Mouse (Mus musculus): ENCODE data around the gene Stn1.
"Not testable (repeated sequence)": the region's sequence is repeated elsewhere in the genome, so short reads cannot be mapped to it uniquely, and the experiment has no call there.

The Stn1 gene

DNA sequence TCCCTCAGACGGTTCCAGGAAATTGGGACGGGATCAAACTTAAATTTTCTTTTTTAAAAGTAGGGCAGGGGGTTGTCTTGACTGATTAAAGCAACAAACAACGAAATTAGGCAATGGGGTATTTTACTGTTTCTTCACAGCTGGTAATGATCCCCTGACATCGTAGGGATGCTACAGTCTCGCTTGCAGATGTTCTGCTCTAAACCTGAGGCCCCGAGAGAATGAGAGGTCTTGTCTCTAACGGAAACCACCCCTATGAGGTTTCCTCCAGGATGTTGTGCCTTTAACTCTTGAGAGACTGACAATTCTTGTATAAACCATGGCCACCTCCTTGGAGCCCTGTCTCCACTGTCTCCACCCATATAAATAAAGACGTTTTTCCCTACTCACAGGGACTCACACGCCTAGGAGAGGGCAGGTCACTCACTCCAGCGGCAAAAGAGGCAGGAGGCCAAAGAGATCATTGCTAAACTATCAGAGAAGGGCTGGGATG lies at the start of gene Stn1:
Stn1 (minus strand) TSS at position 208 of the 493 bp plus-strand sequence.
- DNase-seq (ENCODE audit: low spot score in 2 of 2) = peak; percentile 24 to 48

DNA sequence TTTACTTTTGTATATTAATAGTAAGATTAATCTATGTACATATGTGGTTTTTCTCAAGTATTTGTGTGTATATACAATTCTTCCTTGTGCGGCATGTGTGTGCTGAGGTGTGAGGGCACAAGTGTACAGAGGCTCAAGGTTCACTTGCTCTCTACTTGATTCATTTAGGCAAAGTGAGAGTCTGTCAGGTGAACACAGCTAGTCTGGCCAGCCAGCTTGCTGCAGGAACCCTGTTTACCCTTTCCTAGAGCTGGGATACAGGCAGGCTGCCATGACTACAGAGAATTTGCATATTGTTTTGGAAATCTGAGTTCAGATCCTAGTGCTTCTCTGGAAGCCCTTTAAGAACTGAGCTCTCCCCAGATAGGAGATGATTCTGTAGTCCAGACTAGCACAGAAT lies 49.7 kb upstream of the Stn1 start:
- no peak for DNase-seq (ENCODE audit: low spot score in 2 of 2)

DNA sequence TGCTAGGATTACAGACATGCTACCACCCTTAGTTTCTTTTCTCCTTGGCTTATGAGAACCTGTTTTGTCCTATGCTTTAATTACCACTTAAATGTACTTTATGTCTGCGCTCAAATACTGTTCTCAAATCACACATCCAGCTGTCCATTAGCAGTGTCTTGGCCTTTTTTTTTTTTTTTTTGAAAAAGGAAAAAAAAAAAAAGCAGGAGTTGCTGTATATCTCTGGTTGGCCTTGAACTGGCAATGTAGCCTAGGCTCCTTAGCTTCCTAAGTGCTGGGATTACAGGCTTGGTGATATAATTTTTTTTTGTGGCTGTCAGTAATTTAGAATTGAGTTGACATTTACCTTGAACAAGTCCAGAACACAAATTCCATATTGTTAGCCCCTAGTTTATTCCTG lies 48.5 kb upstream of the Stn1 start:
- DNase-seq (ENCODE audit: low spot score in 2 of 2) = no peak

DNA sequence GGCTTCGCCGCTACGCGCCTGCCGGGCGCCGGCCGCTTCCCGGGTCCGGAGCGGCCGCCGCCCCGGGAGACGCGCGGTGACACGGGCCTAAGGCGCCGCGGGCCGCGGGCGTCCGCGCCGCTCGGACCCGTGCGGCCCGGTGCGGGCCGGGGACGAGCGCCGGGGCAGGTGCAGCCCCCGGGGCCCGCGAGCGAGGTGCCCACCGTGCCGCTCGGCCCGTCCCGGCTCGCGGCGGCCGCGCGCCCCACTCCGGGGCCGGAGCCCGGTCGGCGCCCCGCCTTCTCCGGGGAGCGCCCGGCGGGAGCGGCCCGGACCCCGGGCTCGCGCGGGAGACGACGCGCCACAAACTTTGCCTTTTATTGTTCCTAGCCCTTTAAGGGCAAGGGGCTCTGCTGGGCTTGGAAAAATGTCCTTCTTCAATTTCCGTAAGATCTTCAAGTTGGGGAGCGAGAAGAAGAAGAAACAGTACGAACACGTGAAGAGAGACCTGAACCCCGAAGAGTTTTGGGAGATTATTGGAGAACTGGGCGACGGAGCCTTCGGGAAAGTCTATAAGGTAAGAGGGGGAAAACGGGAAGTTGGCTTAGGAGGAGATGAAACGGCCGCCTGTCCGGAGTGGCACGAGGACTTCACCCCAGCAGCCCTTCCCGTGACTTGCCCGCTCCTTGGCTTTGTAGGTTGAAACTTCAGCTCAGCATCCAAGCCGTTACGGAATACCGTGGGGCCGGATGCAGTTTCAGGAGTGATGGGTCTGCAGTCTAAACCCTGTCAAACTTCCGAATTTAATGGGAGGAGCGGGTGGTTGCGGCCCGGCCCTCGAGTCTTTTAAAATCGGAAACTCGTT lies 42.7 kb upstream of the Stn1 start:
- peak; percentile 7 to 17 for DNase-seq (ENCODE audit: low spot score in 2 of 2)

DNA sequence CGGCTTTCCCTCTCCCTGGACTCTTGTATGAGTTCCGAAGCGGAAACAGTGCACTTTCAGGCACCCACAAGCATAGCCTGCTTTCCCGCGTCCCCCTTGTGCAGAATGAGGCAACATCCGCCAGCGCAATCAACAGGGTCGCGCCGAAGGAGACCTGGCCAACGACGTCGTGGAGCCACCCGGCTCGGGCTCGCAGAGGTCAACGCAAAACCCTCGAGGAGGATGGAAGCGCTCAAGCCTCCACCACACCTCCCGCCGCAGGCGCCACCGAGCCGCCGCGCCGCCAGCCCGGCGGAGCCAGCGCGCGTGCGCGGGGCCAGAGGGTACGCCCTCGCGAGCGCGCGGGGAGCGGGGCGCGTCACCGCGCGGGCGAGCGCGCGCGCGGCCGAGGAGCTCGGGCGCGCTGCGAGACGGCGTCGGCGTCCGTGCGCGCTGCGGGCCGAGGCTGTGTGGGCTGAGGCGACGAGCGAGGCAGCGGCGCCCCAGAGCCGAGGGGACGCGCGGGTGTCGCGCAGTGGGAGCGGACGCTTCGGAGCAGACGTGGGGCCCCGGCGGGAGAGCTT lies 42.0 kb upstream of the Stn1 start, which contains the start of gene Slk:
Slk (plus strand) TSS at position 454 of the 563 bp plus-strand sequence.
- DNase-seq (ENCODE audit: low spot score in 2 of 2) = peak; percentile 78 to 84

DNA sequence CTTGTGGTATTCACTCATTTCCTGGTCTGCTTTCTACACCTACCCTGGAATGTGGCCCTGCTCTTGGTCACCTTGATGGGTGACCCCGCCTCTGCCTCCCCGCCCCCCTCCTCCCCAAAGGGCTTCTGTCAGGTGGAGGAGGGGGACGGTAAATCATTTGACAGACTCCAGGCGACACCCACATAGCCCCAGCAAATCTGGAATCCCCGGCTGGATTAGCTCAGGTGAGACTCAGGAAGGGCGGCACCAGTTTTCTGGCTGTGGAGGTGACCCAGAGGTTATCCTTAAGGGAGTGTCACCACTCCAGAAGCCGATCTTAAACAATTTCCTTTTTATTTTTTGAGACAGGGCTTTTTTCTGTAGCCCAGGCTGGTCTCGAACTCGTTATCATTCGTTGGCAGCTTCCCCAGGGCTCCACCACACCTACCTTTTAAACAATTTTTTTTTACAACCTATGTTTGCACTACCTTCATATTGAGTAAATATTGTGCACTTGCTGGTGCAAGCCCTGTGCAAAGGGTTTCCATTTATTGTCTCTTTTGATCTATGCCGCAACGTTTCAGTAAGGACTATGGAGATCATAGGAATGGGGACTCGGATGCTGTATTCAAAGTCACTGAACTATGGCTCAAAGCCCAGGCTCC lies 41.4 kb upstream of the Stn1 start:
- no peak for DNase-seq (ENCODE audit: low spot score in 2 of 2)

DNA sequence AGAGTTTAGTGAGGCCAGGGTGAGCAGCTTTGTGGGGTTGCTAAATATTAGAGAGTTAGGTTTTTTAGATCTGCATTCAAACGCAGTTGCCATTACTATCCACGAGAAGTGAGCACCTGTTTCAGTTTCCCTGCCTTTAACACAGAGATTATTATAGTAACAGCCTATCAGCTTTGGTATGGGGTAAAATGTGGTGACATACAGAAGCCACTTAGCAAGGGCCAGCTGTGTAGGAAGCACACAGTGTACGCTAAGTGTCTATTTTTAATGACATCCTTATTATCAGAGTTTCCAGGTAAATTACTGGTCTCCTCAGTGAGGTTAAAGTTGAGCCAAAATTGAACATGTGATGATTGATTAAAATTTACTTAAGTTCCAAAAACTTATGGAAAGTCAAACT lies 36.4 kb upstream of the Stn1 start:
- DNase-seq (ENCODE audit: low spot score in 2 of 2) = no peak

DNA sequence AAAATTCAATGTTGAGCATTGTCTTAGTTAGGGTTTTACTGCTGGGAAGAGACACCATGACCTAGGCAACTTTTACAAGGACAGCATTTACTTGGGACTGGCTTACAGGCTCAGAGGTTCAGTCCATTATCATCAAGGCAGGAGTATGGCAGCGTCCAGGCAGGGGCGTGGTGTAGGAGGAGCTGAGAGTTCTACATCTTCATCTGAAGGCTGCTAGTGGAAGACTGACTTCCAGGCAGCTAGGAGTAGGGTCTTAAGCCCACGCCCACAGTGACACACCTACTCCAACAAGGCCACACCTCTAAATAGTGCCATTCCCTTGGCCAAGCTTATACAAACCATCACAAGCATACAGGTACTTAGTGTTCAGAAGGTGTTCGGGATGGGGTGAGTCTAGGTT lies 34.7 kb upstream of the Stn1 start:
- DNase-seq (ENCODE audit: low spot score in 2 of 2) = not testable (repeated sequence)

DNA sequence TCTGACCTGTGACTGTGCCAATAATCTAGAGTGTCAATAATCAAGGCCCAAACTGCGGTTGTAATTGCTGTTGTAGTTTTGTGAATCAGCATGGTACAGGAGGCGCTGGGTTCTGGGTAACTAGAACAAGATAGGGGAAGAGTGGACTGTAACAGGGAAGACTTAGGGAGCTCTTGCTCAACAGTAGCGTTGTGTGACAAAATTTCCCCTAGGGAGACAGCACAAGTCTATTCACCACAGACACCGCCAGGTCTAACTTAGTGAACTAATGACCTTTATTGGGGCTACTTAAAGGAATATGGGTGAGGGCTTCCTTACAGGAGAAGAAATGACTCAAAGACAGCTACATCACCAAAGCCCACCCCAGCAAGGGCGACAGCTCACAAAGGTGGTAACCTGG lies 32.7 kb upstream of the Stn1 start:
- DNase-seq (ENCODE audit: low spot score in 2 of 2) = no peak

DNA sequence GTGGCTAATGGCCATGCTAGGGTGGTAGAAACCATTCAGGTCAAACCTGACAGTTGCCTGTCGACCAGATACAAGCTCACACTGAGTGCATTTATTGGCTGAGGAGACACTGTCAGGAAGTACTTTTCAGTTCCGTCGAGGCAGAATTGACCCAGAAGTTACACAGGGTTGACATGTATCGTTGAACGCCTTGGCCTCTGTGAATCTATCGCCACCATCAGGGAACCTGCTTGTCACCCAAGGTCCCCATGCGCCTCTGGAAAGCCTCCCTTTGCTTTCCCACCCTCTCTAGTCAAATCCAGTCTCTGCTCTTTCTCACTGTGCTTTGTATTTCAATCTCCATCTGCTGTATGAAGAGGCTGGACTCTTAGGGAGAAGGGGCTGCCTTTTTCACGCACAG lies 28.7 kb upstream of the Stn1 start:
- no peak for DNase-seq (ENCODE audit: low spot score in 2 of 2)

DNA sequence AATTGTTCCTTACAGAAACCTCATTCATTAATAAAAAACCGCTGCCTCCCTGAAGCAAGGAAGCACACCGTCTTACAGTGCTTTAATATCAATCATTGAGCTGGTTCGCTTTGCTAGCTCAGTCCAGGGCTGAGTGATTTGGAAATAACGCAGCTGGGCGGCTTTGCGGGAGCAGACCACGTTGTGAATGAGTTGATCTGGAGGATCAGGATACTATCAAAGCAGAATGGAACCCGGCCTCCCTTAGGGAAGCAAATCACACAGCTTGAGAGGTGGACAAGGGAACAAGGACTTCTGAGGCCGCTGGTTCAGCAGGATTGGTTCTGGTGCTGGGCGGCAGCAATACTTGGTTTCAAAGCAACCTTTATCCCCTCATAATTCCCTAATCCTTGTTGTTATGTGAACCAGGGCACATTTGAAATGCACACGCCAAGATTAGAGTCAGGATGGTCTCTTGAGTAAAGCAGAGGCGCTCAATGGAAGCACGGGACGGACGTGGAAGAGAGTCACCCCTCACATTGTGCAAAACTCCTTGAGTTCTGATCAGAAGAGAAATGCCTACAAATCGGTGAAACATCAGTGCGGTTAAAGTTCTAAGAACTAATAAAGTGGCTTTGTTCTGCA lies 27.8 kb upstream of the Stn1 start:
- DNase-seq (ENCODE audit: low spot score in 2 of 2) = no peak

DNA sequence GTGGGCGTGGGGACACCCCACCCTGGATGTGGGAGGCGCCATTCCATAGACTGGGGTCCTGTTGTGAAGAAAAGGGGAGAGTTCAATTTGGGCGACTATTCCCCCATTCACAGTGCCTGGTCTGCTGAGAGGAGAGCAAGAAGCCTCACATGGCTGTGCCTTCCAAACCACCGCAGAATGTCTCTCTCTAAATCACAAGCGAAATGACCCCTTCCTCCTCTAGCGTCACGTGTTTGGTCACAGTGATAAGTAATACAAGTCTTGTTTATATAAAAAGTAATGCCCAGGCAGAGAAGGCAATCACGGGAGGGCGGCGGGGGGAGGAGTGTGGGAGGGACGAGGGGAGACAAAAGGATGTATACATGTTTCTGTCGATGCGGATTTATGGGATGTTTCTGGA lies 26.4 kb upstream of the Stn1 start:
- no peak for DNase-seq (ENCODE audit: low spot score in 2 of 2)

DNA sequence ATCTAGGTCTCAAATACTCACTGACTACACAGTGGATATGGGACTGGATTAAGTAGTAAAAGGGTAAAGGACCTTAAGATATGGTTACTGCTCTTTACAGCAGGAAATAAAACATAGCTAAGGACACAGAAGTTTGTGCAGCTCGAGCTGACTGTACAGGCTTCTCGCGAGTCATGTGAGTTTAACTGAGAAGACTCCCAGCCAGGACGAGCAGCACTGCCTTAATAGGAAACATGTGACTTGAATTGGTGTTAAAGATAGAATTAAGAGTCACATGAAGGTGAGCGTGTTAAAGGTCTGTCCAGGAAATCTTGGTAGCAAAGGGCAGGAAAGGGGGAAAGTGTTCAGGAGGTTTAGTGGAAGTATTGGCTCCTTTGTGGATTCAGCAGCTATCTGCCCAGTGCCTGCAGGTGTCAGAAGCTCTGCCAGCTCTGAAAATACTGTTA lies 24.7 kb upstream of the Stn1 start:
- no peak for DNase-seq (ENCODE audit: low spot score in 2 of 2)

DNA sequence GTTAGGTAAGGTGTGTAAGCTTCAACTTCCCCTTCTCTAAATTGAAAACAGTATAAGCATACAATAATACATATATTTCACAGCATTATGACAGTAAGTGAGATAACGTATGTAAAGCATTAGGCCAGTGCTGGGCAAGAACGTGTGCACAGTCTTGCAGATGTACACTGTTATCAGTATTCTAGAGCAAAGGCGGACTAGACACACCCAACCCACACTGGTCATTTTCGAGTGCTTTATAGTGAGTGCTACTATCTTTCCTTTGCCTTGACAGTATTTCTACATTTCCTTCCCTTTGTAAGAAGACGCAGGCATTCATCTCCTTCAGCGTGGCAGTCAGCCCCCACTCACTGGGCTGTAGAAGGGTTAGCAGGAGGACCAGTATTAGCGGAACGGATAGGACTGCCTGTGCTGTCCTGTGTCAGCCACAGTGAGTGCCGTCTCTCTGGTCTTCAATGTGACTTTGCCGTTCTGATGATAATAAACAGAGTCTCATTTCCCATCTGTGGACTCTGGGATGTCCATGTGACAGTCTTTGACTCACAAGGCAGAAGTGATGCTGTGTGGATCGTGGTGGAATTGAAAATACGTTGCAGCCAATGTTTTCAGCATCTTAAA lies 23.3 kb upstream of the Stn1 start:
- DNase-seq (ENCODE audit: low spot score in 2 of 2) = no peak

DNA sequence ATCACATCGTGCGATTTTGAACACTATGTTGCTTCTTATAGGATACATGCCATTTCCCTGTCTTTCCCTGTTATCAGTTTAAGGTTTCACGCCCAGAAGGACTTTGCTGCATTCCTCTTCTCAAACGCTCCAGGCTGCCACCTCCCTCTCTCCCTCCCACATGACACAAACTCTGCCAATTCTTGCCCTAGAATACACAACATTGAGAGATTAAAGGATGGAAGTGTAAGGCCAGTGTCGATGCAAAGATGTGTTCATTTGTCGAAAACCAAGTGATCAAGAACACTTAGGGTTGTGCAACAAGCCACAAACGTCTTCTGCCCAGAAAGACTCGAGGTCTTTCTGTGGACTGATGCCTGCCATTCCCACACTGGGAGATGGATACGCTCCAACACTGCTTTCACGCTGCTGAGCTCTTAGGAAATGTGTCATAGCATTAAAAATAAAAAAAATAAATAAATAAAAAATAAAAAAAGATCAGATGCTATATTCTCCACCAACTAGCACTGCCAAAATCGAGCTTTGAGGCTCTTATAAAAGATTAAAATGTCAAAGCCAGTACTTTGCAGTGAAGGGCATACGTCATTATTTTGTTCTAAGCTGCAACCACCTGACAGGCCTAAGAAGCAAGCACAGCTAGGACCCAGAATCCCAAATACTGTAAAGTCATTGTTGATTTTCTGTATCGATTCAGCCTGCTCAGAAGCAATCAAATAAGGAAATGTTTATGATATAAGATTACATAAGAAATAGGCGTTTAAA lies 22.6 kb upstream of the Stn1 start:
- no peak for DNase-seq (ENCODE audit: low spot score in 2 of 2)

DNA sequence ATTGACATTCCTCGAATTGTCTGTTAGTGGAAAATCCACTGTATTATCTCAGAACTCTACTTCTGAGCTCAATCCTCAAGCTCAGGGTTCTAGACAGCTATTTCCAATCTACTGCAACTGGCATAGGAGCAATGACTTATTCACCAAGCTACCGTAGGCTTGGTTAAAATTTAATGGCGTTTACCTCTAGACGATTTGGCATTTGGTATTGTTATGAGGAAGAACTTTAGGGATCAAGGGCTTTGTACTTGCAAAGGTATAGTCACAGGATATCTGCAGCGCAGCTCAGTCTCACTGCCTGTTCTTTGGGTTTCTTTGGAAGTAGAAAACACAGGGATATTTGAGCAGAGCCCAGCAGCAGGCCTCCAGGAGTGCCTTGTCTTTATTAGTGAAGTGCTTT lies 21.8 kb upstream of the Stn1 start:
- no peak for DNase-seq (ENCODE audit: low spot score in 2 of 2)

DNA sequence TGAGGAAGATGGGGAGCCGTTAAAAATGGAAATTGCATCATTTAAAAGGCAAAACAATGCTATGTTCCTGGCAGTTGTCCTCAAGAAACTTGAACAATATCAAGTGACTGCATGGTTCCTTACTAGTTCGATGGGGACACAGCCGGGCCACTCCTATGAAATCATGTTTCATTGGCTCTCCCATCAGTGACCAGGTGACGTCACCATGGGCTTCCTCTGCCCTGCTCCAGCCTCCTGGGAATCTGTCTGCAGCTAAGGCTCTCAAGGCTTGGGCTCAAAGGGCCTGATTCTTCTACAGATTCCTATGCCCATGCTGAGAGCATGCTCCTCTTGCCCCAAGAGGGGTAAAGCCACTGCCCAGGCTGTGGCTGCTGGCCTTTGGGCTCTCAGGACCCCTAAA lies 12.3 kb upstream of the Stn1 start:
- no peak for DNase-seq (ENCODE audit: low spot score in 2 of 2)

DNA sequence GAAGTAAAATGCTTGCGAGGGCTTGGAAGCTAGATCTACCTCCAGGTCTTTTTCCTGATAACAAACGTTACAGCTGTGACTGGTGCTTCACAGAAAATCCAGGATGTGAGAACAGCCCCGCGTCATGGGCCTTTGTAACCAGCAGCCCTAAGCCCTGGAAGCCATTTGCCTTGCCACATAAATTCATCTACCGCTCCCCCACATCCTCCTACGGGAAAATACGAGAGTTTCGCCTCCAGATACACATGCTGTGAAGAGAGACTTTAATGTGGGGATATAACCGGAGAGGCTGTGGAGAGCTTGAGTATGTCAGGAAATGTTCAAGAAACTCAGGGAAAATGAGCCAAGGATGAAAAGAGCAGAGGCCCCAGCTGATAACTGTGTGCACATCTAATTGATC lies 11.9 kb upstream of the Stn1 start:
- no peak for DNase-seq (ENCODE audit: low spot score in 2 of 2)

DNA sequence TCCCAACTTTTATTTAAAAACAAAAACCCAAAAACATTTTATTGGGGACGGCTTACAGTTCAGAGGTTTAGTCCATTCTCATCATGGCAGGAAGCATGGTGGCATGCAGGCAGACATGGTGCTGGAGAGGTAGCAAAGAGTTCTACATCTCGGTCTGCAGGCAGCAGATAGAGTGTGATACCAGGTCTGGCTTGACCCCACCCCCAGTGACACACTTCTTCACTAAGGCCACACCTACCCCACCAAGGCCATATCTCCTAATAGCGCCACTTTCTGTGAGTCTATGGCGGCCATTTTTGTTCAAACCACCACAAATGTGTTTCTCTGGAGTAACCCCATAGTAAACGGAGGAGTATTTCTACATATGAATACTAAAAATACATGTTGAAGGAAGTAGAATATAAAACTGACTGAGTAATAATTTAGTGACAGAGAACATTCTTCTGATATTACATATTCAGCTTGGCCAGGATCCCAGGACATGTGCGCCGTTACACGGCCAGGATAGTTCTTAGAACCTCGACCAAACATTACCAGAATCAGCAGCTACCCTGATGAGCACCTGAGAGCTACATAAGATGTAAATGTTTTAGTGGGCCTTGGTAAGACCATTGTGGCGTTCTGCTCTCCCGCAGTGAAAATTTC lies 11.2 kb upstream of the Stn1 start:
- DNase-seq (ENCODE audit: low spot score in 2 of 2) = no peak

DNA sequence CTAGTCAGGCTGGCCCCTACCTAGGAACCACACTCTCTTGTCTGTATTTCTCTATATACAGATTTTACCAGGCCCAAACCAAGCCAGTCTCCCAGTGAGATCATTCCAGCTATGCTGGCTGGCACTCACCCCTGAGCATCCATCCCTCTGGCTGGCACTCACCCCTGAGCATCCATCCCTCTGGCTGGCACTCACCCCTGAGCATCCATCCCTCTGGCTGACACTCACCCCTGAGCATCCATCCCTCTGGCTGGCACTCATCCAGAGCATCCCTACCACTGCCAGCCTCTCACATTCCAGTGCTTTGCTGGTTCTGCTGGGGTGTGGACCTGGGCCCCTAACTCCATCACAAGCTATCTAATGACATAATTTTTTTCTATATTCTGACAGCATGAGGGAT lies 8.2 kb upstream of the Stn1 start:
- DNase-seq (ENCODE audit: low spot score in 2 of 2) = no peak

DNA sequence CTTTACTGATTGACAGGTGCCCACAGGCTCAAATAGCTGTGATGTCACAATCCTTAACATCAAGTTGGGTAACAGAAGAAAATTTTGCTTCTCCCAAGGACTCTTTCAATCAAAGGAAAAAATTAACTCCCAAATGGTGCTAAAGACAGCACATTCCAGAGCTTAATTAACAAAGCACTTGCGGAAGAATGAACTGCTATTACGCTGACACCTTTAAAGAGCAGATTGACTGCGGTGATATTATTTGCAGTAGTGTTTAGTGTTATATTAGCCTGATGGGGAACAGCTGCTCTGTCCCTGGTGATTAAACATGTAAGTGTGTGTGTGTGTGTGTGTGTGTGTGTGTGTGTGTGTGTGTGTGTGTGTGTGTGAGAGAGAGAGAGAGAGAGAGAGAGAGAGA lies 7.7 kb upstream of the Stn1 start:
- no peak for DNase-seq (ENCODE audit: low spot score in 2 of 2)
